Mouse (Mus musculus) MEL (cell line): ENCODE measurements at regions not wholly inside any gene's neighbourhood (a gene's known extent, or its start where the extent isn't known, plus 50 kb on each side); places are given as distances from the start of the nearest gene placed in this dataset.

Experiments used
- HCFC1 ChIP-seq: IDR thresholded peaks from 2 replicates; pipeline ENCODE4 v1.6.1; 2012; ENCODE audit warnings: low read depth, mild to moderate bottlenecking, inconsistent platforms, low read length, improper control_type of control experiment, moderate library complexity
- MAFK ChIP-seq: IDR thresholded peaks from 2 replicates; pipeline ENCODE4 v1.6.1; 2011; ENCODE audit warnings: low read depth, mild to moderate bottlenecking, low read length, improper control_type of control experiment, borderline replicate concordance
- NRF1 ChIP-seq: IDR thresholded peaks from 2 replicates; pipeline ENCODE4 v1.6.1; 2014; ENCODE audit warnings: low read depth, mild to moderate bottlenecking, inconsistent platforms, low read length, improper control_type of control experiment, moderate library complexity; ENCODE audit not compliant: poor library complexity, insufficient read depth, severe bottlenecking
- POLR2A ChIP-seq, 2 experiments: IDR thresholded peaks; 2 replicates each; pipeline ENCODE4 v1.6.1; 2011 to 2012; ENCODE audit warnings: low read length in 2 of 2, mild to moderate bottlenecking in 2 of 2, control low read depth in 1 of 2, improper control_type of control experiment in 1 of 2, low read depth in 1 of 2, moderate library complexity in 1 of 2; ENCODE audit not compliant: control insufficient read depth in 1 of 2, insufficient read depth in 1 of 2, poor library complexity in 1 of 2

DNA sequence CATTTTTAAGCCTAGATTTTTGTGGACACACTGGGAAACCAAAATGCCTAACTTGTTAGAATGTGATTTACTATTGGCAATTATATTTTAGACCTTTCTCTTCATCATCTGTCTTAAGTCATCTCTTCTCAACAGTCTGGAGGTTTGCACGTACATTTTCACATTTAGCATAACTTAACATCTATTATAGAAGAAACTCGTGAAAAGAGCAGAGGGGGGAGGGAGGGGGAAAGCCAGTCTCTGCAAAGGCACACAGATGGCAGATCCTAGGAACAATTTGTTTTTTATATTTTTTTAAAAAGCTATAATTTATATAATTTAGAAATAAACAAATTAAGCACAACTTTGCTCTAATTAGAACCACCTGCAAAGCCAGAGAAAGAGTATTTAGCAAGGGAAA lies 176.6 kb downstream of the Ndufa4 start:
- TF ChIP-seq MAFK (no peak), NRF1 (no peak), POLR2A (IDR thresholded peaks at IDR 0.05; ENCODE audit: control insufficient read depth in 1 of 2, insufficient read depth in 1 of 2, low read depth in 1 of 2, low read length in 2 of 2, poor library complexity in 1 of 2) (no peak), HCFC1 (no peak)
